Mouse (Mus musculus) midbrain, embryonic 14.5 days (tissue): ENCODE data around the gene Bhmt2. TPM values are rescaled to one million over a fixed set of nuclear protein-coding genes. Genes with fewer than 3 reads are reported as not detected.
A peak's percentile ranks its signal among the peaks of the same experiment; 100 is the strongest.

Source experiments
- ATAC-seq: fragments of 200-750 bp; cut with Nextera tagmentation; 2 replicates; pipeline ENCODE4 v1.8.0; 2017; ENCODE audit warnings: moderate number of reproducible peaks, moderate library complexity; ENCODE audit not compliant: low FRiP score, low TSS enrichment
- DNase-seq: peaks from one replicate; pipeline ENCODE4 v3.0.0-alpha.2; 2015
- H3K27ac ChIP-seq: fragments of 300-500 bp; sonication (generic); replicated peaks from 2 replicates; pipeline ENCODE4 v1.5.1; 2014; ENCODE audit warnings: mild to moderate bottlenecking, low read depth, low read length, moderate library complexity
- H3K27me3 ChIP-seq: fragments of 300-500 bp; sonication (generic); 2 replicates; pipeline ENCODE4 v1.6.1; 2014; ENCODE audit warnings: low read length, control low read depth, mixed read lengths; ENCODE audit not compliant: control insufficient read depth, insufficient read depth
- H3K36me3 ChIP-seq: fragments of 300-500 bp; sonication (generic); 2 replicates; pipeline ENCODE4 v1.6.1; 2014; ENCODE audit warnings: low read length, control low read depth; ENCODE audit not compliant: control insufficient read depth, insufficient read depth
- H3K4me1 ChIP-seq: fragments of 300-500 bp; sonication (generic); 2 replicates; pipeline ENCODE4 v1.6.1; 2014; ENCODE audit warnings: mild to moderate bottlenecking, antibody characterized with exemption, low read length, control low read depth; ENCODE audit not compliant: control insufficient read depth, insufficient read depth
- H3K4me2 ChIP-seq: fragments of 300-500 bp; sonication (generic); 2 replicates; pipeline ENCODE4 v1.6.1; 2014; ENCODE audit warnings: mild to moderate bottlenecking, low read length, moderate library complexity
- H3K4me3 ChIP-seq: fragments of 300-500 bp; sonication (generic); replicated peaks from 2 replicates; pipeline ENCODE4 v1.5.1; 2014; ENCODE audit warnings: low read depth, low read length
- H3K9ac ChIP-seq: fragments of 300-500 bp; sonication (generic); replicated peaks from 2 replicates; pipeline ENCODE4 v1.6.1; 2014; ENCODE audit warnings: mild to moderate bottlenecking, low read length, moderate library complexity
- H3K9me3 ChIP-seq: fragments of 300-500 bp; sonication (generic); 2 replicates; pipeline ENCODE4 v1.6.1; 2016; ENCODE audit warnings: low read length, control low read depth, mixed read lengths; ENCODE audit not compliant: control insufficient read depth
- WGBS: fragments of 180-500 bp; shearing (Covaris S2); extraction: QIAGEN DNeasy Blood & Tissue Kit; methylation state at CpG from one replicate; pipeline ENCODE4 v1.1.7; 2014; 5-methylcytosine and 5-hydroxymethylcytosine counted together
- polyA plus RNA-seq: library from polyadenylated mRNA; unstranded; fragments of >200 nt; fragmentation: Nextera tagmentation; extraction: Ambion mirVana; gene quantifications from 2 replicates; pipeline ENCODE4 v1.2.1, GENCODE M21; 2014

The Bhmt2 gene
- polyA plus RNA-seq, result not detected in 2 replicates

GRCm38 (mm10) chr13:93674131-93674561 is at the start of gene Bhmt2, which contains the start of gene Dmgdh:
Gene Bhmt2 (minus strand): TSS chr13:93674302.
Gene Dmgdh (plus strand): TSS chr13:93674433.
- H3K27me3 ChIP-seq, result no peaks in the 10 kb centered on the region; the same call in 1 of the 2 replicates
- 6% methylated on average over 31 of the region's 31 CpGs for WGBS
- no peak within 1 kb of the TSS for H3K4me3 ChIP-seq
- ATAC-seq, result no peak; the same call in 1 of the 2 replicates
- no peak for DNase-seq
- no peak within 1 kb of the TSS for H3K27ac ChIP-seq
- no peaks in the 10 kb centered on the region for H3K9me3 ChIP-seq
- no peak within 1 kb of the TSS for H3K9ac ChIP-seq
- H3K4me1 ChIP-seq, result no peaks in the 10 kb centered on the region
- H3K36me3 ChIP-seq, result no peaks in the 10 kb centered on the region
- peak within 1 kb of the TSS; percentile 17; the same call in 1 of the 2 replicates for H3K4me2 ChIP-seq

- Histone ChIP-seq H3K4me3 (no peak overlapping the region), H3K9me3 (no peaks in the 10 kb centered on the region), H3K9ac (no peak overlapping the region), H3K36me3 (no peaks in the 10 kb centered on the region), H3K27ac (no peak overlapping the region), H3K4me2 (no peak overlapping the region), H3K27me3 (no peaks in the 10 kb centered on the region), H3K4me1 (no peaks in the 10 kb centered on the region)
- 85% methylated on average over 3 of the region's 3 CpGs for WGBS
- ATAC-seq (0 out of 2 replicates have a peak, but pooled peaks have one; percentile 31), DNase-seq (no peak)
These were observed 49.4 kb upstream of the Bhmt2 start for GRCm38 (mm10) chr13:93723455-93723854.

GRCm38 (mm10) chr13:93721916-93722315 is 47.8 kb upstream of the Bhmt2 start:
- DNase-seq, result no peak
- no peak overlapping the region for H3K27ac ChIP-seq

GRCm38 (mm10) chr13:93718948-93719347 is 44.8 kb upstream of the Bhmt2 start:
- H3K9ac ChIP-seq, result no peak overlapping the region
- H3K4me2 ChIP-seq, result 0 out of 2 replicates have a peak overlapping the region, but pooled peaks have one; percentile 9
- H3K36me3 ChIP-seq, result no peaks in the 10 kb centered on the region
- 2% methylated on average over 7 of the region's 7 CpGs for WGBS
- no peaks in the 10 kb centered on the region for H3K4me1 ChIP-seq
- no peak overlapping the region for H3K4me3 ChIP-seq
- DNase-seq (peak; percentile 91), ATAC-seq (no peak)
- H3K27me3 ChIP-seq, result no peaks in the 10 kb centered on the region
- no peaks in the 10 kb centered on the region for H3K9me3 ChIP-seq
- H3K27ac ChIP-seq, result no peak overlapping the region

More at GRCm38 (mm10) chr13:93721916-93722315, 47.8 kb upstream of the Bhmt2 start:
- Histone ChIP-seq H3K9me3 (no peaks in the 10 kb centered on the region), H3K9ac (no peak overlapping the region), H3K27me3 (no peaks in the 10 kb centered on the region), H3K4me1 (no peaks in the 10 kb centered on the region), H3K4me3 (no peak overlapping the region), H3K4me2 (no peak overlapping the region), H3K36me3 (no peaks in the 10 kb centered on the region)
- ATAC-seq, result no peak
- 77% methylated on average over 4 of the region's 4 CpGs for WGBS

GRCm38 (mm10) chr13:93717113-93717512 is 43.0 kb upstream of the Bhmt2 start:
- no peaks in the 10 kb centered on the region for H3K9me3 ChIP-seq
- H3K36me3 ChIP-seq, result no peaks in the 10 kb centered on the region
- H3K27ac ChIP-seq, result no peak overlapping the region
- WGBS, result 44% methylated on average over 7 of the region's 7 CpGs
- H3K9ac ChIP-seq, result no peak overlapping the region
- H3K4me3 ChIP-seq, result no peak overlapping the region
- no peak for ATAC-seq
- no peaks in the 10 kb centered on the region for H3K27me3 ChIP-seq
- no peak overlapping the region for H3K4me2 ChIP-seq
- H3K4me1 ChIP-seq, result no peaks in the 10 kb centered on the region
- DNase-seq, result no peak

- 85% methylated on average over 3 of the region's 3 CpGs for WGBS
- H3K9ac ChIP-seq, result no peak overlapping the region
- DNase-seq, result no peak
- no peaks in the 10 kb centered on the region for H3K9me3 ChIP-seq
- H3K36me3 ChIP-seq, result no peaks in the 10 kb centered on the region
- no peak overlapping the region for H3K27ac ChIP-seq
- ATAC-seq, result no peak
- no peaks in the 10 kb centered on the region for H3K4me1 ChIP-seq
- H3K4me3 ChIP-seq, result no peak overlapping the region
- no peak overlapping the region for H3K4me2 ChIP-seq
- H3K27me3 ChIP-seq, result no peaks in the 10 kb centered on the region
These were observed 39.7 kb upstream of the Bhmt2 start for GRCm38 (mm10) chr13:93713826-93714225.

- Histone ChIP-seq H3K9ac (no peak overlapping the region), H3K36me3 (no peaks in the 10 kb centered on the region), H3K27me3 (no peaks in the 10 kb centered on the region), H3K4me2 (no peak overlapping the region), H3K9me3 (no peaks in the 10 kb centered on the region), H3K4me1 (no peaks in the 10 kb centered on the region), H3K27ac (no peak overlapping the region), H3K4me3 (no peak overlapping the region)
- 94% methylated on average over 4 of the region's 4 CpGs for WGBS
- DNase-seq (no peak), ATAC-seq (no peak)
These were observed 38.3 kb upstream of the Bhmt2 start for GRCm38 (mm10) chr13:93712362-93712761.

GRCm38 (mm10) chr13:93711226-93711625 is 37.1 kb upstream of the Bhmt2 start:
- 94% methylated on average over 4 of the region's 4 CpGs for WGBS
- Histone ChIP-seq H3K4me3 (no peak overlapping the region), H3K27ac (no peak overlapping the region), H3K4me2 (no peak overlapping the region), H3K9ac (no peak overlapping the region), H3K9me3 (no peaks in the 10 kb centered on the region), H3K27me3 (no peaks in the 10 kb centered on the region), H3K36me3 (no peaks in the 10 kb centered on the region), H3K4me1 (no peaks in the 10 kb centered on the region)
- ATAC-seq, result no peak
- DNase-seq, result no peak

- Histone ChIP-seq H3K4me3 (no peak overlapping the region), H3K4me2 (no peak overlapping the region)
- WGBS, result 92% methylated on average over 4 of the region's 4 CpGs
These were observed 36.2 kb upstream of the Bhmt2 start for GRCm38 (mm10) chr13:93710325-93710724.

More at GRCm38 (mm10) chr13:93710325-93710724, 36.2 kb upstream of the Bhmt2 start:
- Histone ChIP-seq H3K27me3 (no peaks in the 10 kb centered on the region), H3K4me1 (no peaks in the 10 kb centered on the region), H3K9ac (no peak overlapping the region), H3K9me3 (no peaks in the 10 kb centered on the region), H3K36me3 (no peaks in the 10 kb centered on the region), H3K27ac (no peak overlapping the region)
- ATAC-seq, result no peak
- no peak for DNase-seq
